Mouse (Mus musculus) NIH3T3 (cell line): ENCODE measurements around the gene Arid5a.

Experiments used
- DNase-seq: peaks from one replicate; pipeline ENCODE4 v3.0.0-alpha.2; 2012; ENCODE audit warnings: low read depth

Gene Arid5a

DNA sequence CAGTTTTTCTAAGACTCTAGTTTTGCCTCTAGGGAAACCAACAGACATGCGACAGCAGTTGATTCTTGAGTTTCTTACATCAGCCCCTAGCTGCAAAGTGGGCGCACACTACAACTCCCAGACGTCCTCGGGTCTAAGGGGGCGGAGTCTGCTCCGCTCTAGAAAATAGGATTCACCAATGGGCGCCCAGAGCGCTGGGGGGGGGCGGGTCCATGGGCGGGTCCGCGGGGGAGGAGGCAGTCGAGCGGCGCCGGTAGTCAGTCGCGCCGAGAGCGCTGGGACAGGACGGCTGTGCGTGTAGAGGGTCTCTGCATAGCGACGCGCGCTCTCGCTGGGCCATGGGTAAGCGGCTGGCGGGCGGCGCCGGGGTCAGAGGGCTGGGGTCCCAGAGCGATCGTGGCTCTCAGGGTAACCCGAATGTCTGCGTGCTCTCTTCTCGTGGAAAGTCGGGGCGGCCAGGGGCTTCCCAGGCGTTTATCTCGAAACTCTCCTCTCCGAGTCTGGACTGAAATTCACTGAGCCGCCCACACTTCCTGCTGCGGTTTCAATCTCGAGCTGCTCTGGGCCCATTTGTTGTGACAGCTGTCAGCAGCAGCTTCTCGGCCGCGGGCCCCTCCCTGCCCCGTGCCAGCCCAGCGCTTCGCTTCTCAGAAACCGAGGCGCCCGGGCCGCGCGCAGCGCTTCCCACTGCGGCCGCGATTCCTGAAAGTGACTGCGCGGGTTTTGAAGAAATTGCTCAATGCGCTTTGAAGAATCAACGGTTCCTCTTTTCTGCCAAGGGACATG is at the start of gene Arid5a:
TSS of gene Arid5a (plus strand) at position 239 of the 786 bp plus-strand sequence.
- peak; percentile 98 for DNase-seq

- no peak for DNase-seq
These were observed 48.9 kb upstream of the Arid5a start for GRCm38 (mm10) chr1:36258631-36259030.

DNA sequence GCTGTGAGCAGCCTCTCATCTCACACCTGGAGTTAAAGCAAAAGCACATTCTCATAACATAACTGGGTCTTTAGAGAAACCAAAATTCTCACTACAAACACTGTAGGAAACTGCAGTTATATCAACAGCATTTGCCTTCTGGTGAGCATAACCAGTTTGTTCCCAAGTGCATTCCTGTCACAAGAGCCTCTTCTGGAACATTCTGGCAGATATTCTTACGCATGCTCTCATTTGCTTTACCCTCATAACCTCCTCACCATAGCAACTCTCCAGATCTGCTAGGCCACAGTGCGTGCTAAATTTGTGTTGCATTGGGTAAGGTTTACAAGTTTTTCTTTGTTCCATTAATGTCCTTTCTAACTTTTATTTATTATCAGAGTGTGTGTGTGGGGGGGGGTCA is 48.3 kb upstream of the Arid5a start:
- no peak for DNase-seq

- peak; percentile 22 for DNase-seq
These were observed 47.1 kb upstream of the Arid5a start for GRCm38 (mm10) chr1:36260418-36260817.

DNA sequence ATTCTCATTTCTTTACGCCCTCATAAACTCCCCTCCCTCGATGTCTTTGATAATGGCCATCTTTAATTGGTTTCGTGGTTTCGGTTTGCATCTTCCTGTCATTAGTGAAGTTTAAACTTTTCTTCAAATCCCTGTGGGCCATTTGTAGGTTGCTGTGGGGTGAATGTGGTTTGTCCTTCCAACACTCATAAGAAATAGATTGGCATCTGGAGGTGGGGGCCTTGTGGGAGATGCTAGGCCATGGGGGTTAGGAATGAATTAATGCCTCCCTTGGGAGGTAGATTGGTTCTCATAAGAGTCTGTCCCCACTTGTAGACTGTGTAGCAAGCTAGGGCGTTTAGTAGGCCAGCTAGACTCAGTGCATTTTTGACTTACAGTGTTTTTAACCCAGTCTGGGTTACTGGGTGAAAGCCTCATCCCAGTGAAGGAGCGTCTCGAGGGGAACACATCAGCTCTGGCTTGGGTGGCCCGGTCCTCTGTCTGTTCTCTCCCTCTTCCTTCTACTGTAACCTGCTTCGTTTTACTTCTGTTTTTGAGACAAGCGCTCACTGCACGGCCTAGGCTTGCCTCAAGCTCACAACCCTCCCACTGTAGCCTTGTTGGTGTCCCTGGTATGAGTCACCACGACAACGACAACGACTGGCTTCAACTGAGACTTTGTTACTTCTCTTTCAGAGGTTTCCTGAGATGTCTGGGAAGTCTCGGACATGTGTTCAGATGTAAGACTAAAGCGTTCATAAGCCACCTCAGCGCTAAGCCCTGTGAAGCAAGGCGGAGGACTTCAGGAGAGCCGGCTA is 45.6 kb upstream of the Arid5a start:
- no peak for DNase-seq

- DNase-seq: peak; percentile 27
These were observed 43.6 kb upstream of the Arid5a start for GRCm38 (mm10) chr1:36263833-36264488.

GRCm38 (mm10) chr1:36266293-36266692 is 41.2 kb upstream of the Arid5a start:
- DNase-seq: no peak

GRCm38 (mm10) chr1:36267595-36267994 is 39.9 kb upstream of the Arid5a start:
- DNase-seq: no peak

DNA sequence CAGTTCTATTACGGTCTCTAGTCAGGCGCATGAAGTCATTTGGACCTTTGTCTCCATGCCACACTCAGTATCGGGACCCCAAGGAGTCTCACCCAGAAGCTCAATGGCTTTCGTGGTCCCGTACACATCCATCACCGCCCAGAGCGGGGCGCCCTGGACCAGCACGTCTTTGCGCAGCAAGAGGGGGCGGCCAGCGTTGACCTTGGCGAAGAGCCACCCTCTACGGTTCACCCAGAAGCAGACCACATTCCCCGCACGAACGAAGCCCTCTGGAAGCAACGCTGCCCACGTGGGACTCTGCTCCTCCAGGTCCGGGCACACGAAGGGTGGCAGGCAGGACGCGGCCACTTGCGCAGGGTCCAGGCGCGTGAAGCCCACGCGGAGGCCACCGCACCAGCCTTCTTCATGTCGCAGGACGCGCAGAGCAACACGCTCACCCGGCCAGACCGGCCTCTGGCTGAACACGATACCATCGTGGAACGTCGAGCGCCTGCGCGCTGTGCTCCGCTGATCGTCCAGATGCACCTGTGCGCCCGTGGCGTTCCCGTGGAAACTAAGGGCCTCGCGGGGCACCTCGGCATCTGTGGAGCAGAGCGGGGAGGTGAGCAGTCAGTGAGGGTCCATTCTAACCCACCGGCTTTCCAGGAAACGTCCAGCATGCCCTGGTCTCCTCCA is 38.3 kb upstream of the Arid5a start:
- no peak for DNase-seq

GRCm38 (mm10) chr1:36270666-36271065 is 36.9 kb upstream of the Arid5a start:
- DNase-seq: no peak

- no peak for DNase-seq
These were observed 35.9 kb upstream of the Arid5a start for GRCm38 (mm10) chr1:36271516-36272230.

DNA sequence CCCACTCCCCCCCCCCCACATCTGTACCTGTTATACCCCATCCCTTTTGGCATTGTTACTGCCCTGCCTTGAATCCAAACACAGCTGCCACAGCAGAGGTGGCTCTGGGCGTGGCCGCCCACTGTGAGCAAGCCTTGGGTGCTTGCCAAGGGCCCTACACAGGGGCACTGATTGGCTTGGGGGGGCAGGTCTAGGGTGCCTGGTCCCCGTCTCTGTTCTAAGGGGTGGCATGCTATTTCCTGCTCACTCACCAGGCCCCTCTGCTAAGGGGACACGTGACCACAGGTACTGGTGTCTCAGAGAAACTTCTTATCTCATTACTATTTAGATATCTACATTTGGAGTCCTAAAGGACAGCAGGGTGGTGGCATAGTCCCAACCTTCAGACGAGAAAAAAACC is 35.0 kb upstream of the Arid5a start:
- no peak for DNase-seq

DNA sequence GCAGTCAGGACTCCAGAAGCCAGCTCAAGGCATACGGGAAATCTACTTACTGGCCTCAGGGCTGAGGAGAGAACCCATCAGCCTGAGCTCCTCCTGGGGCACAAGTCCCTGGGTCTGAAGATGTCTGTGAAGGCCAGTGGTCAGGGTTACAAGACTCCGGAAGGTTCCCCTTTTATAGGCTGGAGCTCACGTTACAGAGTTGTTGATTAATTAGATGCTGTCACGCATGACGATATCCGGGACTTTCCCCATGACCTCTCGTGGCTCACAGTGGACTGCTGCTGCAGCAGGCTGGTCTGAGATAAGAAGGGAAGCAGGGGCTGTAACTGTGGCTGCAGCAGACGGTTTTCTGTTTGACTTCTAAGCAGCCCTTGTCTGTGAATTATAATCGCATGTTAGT is 34.2 kb upstream of the Arid5a start:
- DNase-seq: no peak

DNA sequence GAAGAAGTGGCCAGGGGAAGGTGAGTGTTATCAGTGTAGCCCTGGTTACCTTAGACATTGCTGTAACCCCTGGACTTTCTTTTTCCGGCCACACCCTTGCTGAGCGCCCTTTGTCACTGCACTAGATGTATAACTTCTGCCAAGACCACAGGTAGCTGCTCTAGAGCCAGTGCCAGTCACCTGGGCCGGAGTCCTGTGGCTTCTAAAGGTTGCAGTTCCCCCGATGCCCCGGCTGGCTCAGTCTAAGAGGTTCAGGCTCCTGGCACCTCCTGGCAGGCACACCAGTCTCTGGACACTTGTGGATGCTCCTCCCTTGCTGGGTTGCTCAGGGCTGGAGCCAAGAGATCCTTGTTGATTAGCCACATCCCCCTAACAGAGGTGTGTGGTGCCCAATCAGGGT is 33.1 kb upstream of the Arid5a start, which contains the start of gene Neurl3:
TSS of gene Neurl3 (minus strand) at position 225 of the 400 bp plus-strand sequence.
- DNase-seq: no peak

DNA sequence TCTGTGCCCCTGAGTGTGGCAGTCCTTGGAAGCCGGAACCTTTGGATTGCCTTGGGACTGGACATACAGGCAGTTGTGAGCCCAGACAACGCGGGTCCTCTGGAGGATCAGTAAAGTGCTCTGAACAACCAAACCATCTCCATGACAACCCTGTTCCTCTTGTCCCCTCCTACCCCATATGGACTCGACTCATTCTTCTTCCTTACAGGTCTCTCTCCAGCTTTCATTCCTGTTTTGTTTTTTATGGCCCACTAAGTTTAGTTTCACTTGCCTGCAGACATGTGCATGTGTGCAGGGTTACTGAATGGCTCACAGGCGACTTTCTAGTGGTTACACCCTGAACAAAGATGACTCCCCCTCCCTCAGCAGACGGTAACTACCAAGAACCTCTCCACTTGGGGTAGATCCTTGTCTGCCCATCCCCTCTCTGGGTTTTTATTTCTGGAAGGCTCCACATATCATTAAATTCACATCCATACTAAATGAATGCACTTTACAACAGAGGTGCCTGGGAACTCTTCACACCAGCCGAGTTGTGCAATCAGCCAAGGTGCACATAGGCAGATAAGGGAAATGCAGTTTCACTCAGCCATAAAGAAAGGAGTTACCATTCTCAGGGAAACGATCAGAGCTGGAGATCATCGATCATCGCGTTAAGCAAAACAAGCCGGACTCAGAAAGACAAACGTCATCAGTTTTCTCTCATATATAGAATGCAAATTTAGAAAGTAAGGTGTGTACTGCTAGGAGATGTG is 31.7 kb upstream of the Arid5a start:
- no peak for DNase-seq

- peak; percentile 85 for DNase-seq
These were observed 30.1 kb upstream of the Arid5a start for GRCm38 (mm10) chr1:36277267-36278060.

DNA sequence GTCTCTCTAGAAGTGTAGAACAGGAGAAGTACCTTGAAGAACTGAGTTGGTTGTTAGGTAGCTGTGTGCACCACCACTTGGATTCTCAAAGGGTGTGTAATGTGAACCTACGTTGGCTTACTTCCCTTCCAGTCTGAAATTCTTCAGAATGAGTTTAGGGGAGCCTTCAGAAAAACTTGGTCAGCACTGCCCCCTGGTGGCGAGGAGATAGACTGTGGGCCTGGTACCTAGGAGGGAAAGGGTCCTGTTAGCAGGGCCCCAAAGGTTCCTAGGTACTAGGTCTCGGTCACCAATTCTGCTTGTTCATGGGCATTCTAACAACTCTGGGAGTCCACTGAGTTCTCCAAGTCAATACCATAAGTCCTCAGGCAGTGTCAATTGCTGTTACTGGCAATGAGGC is 28.3 kb upstream of the Arid5a start:
- peak; percentile 88 for DNase-seq

DNA sequence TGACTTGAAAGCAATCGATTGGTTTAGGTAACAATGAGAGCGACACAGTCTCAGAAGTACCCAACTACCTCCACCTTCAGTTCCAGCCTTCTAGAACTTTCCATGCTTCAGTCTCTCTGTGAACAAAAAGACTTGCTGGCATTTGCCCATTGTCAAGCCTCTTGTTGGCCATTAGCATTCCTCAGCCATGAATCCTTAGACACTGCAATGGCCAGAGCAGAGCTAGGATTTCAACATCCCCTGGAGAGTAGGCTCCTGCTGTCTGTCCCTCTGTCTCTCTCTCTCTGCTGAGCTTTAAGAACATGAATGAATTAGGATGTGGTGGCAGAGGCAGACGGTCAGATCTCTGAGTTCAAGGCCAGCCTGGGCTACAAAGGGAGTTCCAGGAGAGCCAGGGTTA is 26.6 kb upstream of the Arid5a start:
- DNase-seq: peak; percentile 41

GRCm38 (mm10) chr1:36281849-36282248 is 25.7 kb upstream of the Arid5a start:
- DNase-seq: no peak

DNA sequence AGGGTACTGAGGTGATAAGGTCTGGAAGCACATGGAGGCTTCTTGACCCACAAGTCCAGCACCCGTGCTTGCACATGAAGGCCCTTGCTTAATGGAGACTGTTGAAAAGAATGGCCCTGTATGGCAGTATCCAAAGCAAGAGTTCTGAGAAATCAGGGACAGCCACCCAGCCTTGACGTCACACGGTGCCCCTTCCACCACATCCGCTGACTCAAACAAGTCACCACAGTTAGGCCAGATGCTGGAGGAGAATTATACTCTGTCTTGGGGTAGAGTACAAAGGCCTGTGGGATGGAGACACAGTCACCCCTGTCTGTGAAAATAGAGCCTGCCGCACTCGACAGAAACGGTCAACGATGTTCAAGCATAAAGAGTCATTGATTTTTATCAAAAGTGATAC is 14.1 kb upstream of the Arid5a start:
- no peak for DNase-seq
